Mouse (Mus musculus) fat pad, adult 2 months (tissue): ENCODE data around the gene Rbpjl.

Source experiments
- DNase-seq: peaks from one replicate; pipeline ENCODE4 v3.0.0-alpha.2; 2011; ENCODE audit warnings: low read depth, low spot score; ENCODE audit errors: extremely low read depth

The Rbpjl gene

DNA sequence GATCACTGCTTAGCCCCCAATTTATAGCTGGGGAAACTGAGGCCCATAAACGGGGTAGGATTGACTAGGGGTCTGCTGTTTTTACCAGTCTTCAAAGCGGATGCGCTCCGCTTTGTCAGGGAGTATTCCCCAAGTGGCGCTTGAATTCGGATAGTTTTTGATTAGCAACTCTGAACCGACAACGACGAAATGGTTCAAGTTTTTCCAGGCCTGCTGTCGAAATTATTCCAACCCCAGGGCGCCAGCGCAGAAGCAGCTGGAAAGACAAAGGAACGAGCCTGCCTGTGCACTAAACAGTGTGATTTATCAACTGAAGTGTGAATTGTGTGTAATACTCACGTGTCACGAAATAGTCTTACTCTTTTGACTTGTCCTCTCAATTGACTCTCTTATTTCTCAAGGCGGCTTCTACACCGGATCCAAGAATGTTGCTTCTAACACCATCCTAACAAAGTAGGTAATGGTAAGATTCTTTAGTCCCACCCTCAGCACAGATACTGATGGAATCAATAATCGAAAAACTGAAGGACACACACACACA, 40.6 kb downstream of the Rbpjl start, which contains the start of gene Sdc4:
TSS of gene Sdc4 (minus strand) at position 428 of the 541 bp plus-strand sequence.
- no peak for DNase-seq

DNA sequence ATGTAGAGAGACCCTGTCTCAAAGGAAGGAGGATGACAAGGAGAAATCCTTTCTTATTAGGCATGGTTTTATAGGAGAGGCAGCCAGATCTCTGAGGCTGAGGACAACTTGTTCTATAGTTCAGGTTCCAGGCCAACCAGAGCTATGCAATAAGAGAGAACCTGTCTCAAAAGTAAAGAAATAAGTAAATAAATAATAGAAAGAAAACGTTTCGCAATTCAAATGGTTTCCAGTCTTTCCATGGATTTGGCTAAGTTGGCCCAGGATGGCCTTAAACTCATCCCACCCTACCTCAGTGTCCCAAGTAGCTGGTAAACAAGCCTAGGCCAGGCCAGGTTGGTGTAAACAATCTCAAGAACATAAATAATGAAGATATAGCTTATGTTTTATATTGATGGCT, 41.8 kb downstream of the Rbpjl start:
- DNase-seq: no peak

DNA sequence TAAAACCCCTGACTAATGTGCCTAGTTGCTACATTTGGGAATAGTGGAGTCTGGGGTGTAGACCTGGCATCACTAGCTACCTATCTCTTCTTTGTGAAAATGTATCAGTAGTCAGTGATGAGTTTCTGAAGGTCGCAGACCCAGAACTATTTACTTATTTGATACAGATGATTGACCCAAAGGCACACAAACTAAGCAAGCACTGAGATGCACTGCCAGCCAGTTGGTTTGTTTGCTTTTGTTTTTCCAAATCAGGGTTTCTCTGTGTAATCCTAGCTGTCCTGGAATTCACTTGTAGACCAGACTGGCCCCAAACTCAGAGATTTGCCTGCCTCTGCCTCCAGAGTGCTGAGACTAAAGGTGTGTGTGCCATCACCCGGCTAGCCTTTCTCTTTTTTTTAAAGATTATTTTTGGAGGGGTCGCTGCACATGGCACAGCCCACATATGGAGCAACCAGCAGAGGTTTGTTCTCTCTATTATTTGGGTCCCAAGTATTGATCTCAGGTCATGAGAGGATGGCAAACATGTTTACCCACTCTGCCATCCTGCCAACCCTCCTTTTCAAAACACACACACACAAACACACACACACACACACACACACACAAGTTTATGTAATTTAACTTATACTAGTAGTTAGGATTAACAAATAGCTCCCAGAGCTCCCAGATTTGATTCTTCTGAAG, 42.6 kb downstream of the Rbpjl start:
- no peak for DNase-seq

DNA sequence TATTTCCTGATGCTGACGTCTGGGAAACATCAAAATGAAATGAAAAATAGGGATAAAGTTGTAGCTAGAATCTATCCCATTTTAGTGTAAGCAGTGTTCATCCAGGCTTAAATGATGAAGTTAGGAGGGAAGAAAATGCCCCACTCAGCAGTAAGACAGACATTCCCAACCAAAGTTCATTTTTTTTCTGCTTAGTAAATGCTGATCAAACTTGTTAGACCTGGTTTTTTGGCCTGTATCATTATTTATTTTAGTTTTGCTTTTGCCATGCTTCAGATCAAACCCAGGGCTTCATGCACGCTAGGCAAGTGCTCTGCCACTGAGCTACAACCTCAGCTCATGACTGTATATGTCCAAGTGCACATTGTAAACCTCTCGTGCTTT, 43.1 kb downstream of the Rbpjl start:
- no peak for DNase-seq

DNA sequence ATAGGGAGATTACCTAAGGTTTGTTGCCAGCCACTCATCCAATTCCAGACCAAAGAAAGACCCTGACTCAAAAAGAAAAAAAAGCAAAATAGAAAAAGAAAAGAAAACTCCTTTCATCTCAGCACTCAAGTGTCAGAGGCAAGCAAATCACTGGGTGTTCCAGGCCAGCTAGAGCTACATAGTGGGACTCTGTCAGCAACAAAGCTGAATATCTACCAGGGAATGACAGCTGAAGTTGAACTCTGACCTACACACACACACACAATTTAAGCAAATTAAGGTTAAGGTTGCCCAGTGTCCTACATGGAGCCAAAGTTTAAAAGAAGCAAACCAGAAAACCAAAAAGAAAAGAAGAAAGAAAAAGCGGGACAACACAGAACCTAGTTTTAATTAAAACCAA, 45.2 kb downstream of the Rbpjl start:
- no peak for DNase-seq

DNA sequence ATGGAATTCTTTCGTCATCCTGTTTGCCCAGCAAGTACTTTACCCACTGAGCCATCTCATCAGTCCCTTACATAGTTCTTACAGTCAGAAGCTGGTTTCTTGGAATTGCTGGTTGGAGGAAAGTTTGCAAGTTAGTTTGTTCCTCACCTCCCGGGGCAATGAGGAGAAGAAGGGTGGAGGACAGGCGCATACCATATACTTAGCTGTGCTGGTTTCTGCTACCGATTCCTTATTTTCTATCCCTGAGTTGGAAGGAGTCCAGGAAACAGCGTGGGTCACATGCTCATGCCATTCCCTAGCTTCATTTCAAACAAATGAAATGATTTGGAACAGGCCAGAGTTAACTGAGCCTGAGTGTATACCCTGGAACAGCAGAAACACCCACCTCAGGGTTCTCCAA, 46.0 kb downstream of the Rbpjl start:
- no peak for DNase-seq

DNA sequence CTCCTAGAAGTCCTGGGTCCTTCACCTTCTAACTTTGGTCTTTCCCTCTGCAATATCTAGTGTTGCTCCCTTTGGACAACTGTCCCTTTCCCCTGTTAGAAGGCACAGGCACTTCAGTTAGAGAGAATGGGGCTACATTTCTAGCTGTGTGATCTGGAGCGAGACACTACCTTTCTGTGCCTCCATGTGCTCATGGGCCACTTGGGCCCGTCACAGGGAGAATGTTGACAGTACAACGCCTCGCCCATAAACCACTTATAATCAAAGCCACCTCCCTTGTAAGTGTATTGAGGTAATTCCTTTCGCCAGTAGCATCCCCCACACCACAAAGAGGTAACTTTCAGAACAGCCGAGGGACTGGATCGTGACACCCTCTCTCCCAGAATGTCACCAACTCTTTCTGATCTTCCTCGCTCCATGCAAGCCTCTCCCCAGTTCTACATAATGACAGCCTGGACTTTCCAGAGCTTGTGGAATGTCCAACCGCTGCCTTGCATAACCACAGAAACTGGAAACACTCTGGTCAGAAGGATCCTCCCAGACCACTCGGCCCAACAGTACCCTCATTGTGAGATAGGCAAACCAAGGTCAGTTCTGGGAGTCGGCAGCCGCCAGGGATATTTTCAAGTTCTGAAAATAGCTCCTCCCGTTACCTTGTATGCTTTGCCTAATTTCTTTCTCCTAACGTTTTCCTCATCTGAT, 46.6 kb downstream of the Rbpjl start:
- no peak for DNase-seq

DNA sequence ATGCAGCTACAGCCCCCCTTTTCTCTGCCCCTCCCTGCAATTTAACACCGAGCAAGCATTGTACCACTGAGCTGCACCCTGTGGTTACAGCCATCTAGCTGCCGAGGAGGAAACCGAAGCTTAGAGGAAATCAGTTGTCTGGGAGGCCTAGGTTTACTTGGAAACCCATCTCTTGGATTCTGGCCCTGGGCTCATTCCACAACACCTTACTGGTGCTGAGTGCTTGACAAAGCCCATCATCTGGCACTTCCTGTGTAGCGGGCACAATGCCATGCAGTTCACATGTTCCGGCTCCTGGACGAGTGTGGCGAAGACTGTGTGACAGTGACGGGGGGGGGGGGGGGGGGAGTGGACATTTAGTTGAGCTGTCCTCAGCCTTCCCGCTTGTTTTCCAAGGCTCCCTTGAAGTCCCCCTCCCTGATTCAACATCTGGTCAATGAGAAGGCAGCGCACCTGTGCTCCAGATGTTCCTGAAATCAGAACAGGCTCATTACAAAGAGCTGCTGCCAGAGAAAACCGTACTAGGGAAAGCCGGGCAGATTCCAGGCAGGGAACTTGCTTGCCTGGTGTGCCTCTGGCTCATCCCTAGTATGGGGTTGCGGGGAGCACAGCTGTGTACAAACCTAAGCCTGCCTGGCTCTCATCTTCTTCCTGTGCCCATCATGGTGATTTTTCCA, 49.2 kb downstream of the Rbpjl start:
- no peak for DNase-seq

DNA sequence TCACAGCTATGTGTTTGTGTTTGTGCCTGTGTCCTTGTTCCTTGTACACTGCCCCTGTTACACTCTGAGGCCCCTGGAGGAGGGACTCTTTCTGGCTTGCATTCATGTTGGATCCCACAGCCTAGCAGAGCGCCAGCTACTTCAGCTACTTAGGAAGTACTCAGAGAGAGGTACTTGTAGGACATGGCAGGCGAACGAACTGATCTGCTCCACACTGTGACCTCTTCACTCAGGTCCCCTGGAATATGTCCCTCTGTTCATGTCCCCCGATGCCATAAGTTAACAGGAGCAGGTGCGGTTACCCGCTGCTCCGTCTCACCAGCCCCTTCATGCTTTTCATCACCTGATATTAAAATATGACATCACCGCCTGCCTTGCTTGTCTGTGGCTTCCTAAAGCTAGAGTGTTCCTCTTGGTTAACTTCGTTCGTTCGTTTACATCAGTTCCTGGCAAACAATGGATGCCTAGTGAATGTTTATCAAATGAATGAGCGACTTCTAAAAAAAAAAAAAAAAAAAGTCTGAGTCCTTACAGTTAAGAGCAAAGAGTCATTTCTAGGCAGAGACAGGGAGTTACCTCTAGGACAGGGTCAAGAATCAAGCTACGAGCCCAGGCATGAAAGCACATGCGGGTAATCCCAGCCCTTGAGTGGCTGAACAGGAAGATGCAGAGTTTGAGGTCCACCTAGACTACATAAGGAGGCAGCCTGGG, 50.3 kb downstream of the Rbpjl start:
- DNase-seq: no peak

DNA sequence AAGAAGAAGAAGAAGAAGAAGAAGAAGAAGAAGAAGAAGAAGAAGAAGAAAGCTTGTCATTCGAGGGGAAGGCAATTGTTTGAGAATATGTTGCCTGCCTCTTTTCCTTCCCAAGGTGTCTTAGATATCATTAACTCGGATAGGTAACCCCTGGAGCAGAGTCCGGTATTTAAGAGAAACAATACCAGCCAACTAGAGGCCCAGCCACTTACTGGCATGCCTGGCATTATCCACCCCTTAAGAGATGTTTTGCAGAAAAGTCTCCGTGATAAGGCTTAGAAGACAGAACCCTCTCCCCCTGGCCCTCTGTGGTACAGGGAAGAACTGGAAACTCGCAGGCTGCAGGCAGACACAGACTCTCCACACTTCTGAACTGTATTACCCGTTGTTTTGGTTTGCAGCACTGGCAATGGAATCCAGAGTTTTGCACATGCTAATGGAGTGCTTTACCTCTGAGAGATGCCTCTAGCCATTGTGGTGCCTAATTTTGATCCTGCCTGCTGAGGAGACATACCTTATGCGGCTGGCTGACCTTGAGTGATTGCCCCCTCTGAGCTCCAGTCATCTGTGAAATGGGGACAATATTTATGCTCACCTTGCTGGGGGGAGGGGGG, 51.1 kb downstream of the Rbpjl start:
- no peak for DNase-seq

DNA sequence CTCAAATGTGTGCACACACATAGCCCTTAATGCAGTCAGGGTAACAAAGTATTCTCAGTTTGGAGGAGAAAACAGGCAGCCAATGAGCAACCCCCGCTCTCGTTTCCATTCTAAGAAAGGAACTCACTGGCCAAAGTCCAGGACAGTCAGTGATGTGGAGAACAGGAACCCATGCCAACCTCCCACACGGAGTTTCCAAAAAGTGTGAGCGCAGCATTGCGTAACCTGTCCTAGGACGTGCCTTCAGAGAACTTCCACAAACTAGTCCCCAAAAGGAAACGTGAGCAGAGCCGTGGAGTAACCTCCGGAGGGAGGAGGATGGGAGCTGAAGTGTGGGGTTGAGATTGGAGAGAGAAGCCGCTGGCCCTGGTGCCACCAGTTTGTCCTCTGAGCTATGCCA, 51.9 kb downstream of the Rbpjl start:
- DNase-seq: peak; percentile 84

DNA sequence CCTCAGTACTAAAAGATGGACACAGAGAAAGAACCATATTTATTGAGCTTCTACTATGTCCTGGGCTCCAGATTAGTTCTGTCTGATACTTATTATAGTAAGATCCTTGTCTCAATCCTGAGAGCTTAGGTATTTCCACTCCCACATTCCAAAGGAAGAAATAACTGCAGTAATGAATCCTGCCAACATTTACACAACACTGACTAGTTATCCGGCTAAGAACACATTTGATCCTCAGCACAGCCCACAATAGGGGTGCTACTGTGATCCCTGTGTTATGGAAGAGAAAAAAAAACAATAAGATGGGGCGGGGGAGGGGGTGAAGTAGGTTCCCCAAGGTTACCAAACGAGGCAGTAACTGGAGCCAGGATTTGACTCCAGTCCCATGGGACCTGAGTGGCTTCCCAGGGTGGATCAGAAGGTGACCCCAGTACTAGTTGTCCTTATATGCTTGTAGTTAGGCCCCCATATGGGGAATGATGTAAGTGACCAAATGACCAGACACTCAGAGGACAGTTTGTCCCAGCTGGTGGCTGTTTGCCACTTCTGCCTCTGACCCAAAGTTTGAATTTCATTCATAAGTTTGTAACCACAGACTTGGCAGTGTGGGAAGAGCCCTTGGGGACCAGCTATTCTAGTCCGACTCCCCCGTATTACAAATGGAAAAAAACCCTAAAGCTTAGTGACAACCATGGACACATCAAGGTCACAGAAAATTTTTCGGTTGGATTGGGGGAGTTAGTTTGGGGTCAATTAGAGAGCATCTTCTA, 52.7 kb downstream of the Rbpjl start:
- peak; percentile 92 for DNase-seq

DNA sequence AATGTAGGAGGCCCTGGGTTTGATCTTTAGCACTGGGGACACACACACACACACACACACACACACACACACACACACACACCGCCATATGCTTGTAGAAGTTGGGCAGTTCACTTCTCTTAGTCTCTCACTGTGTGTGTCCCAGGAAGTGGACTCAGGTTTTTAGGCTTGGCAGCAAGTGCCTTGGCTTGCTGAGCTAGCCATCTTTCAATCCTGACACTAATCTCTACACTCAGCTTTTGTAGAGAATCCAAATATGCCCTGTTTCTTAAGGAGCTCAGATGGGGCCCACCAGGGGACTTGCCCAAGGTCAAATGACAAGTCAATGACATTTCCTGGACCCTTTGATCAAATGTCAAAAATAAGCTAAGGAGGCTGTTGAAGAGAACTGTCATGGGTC, 53.5 kb downstream of the Rbpjl start:
- DNase-seq: no peak

DNA sequence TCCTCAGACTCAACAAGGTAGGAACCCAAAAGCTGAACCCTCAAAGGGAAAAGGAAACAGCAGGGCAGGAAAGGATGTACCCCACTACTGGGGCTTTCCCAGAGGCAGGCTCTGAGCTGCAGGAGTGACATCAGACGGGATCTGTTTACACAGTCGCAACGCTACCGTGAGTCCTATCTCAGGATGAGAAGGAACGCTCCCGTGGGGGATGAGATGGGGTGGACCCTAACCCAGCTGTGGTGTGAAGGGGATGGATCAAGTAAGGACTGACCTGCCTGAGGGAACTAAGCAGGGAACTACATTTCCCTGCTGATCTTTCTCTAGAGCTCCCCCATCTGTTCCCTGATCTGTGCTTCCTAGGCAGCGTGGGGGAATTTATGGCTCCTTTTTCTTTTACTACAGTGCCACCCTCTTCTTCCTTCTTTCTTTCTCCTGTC, 53.9 kb downstream of the Rbpjl start, which contains the start of gene Sys1:
TSS of gene Sys1 (plus strand) at position 101 of the 437 bp plus-strand sequence.
- no peak for DNase-seq

DNA sequence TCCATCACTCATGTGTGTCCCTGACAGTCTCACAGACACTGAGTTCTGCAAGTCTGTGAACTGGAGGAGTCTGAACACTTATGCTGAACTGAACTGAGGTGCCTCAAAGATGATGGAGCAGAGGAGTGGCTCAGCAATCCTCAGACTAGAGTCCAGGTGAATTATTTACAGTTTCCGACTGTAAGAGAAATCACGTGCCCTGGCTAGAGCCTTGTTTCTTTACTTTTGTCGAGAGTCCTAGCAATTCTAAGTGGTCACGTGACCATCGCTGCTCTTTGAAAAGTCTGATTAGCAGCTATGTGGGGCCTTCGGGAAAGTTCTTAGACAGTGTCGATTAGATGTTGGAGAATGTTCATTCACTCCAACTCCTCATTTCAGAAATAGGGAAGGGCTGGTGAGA, 55.0 kb downstream of the Rbpjl start:
- no peak for DNase-seq

DNA sequence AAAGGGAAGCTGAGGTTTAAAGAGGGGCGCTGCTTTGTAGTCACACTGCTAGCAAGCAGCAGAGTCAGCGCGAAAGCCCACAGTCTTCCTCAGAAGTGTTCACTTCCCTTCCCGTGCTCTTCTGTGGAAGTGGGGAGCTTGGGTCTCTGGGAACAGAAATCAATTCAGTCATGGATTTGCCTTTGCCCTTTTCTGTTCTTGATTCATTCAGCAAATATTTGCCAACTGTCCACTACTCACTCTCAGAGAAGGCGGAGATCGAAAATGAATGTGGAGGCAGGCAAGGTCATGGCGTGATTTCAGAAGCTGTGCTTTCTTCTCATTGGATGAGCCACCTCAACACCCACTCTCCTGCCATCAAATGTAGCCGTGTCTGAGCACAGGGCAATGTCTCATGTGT, 55.6 kb downstream of the Rbpjl start:
- no peak for DNase-seq

DNA sequence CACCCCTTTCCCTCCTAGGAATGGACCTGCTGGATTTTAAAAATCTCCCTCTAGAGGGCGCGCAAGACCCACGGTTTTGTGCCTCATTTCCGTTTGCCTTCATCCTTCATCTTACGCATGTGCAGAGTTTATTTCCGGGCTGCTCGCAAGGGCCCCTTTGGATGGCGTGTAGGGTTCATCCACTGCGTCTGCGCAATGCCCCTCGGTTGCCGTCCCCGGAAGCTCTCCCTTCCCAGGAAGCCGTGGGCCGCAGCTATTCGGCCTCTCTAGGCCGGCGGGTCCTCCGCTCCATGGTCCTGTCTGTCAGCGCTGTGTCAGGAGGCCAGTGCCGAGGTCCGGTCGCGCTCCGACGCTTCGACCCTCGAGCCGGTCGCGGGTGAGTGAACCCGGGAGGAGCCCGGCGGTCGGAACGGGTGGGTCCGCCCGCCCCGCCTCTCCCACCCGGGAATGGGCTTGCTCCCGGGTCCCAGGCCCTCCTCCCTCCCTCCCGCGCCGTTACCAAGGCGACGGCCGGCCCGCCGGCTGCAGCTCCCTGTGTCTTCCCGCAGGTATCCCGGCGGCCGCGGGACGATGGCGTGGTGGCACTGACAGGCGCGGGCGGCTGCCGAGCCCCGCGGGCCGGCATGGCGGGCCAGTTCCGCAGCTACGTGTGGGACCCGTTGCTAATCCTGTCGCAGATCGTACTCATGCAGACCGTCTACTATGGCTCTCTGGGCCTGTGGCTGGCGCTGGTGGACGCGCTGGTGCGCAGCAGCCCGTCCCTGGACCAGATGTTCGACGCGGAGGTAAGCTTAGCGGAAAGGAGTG, 58.0 kb downstream of the Rbpjl start, which contains the start of gene Gm20458:
TSS of gene Gm20458 (plus strand) at position 223 of the 807 bp plus-strand sequence.
- DNase-seq: peak; percentile 68
